Mouse (Mus musculus): ENCODE results near the gene Zfp110. TPM values are rescaled to one million over a fixed set of nuclear protein-coding genes. Genes with fewer than 3 reads are reported as not detected.

Zfp110 gene
- polyA plus RNA-seq, 1 experiment from 2014 or later: 21.6 TPM

- H3K36me3 ChIP-seq (ENCODE audit: control insufficient read depth, insufficient read depth, low read length): peaks cover 32% of the 10 kb centered on the region
These were observed 52.2 kb downstream of the Zfp110 start for GRCm38 (mm10) chr7:12886563-12887266.

GRCm38 (mm10) chr7:12887585-12887984 is 53.0 kb downstream of the Zfp110 start:
- H3K36me3 ChIP-seq (ENCODE audit: control insufficient read depth, insufficient read depth, low read length): peaks cover 33% of the 10 kb centered on the region
- H3K9me3 ChIP-seq (replicated peaks; ENCODE audit: control insufficient read depth, low read length): no peaks in the 10 kb centered on the region
- no peak overlapping the region for H3K4me2 ChIP-seq
- H3K4me1 ChIP-seq (ENCODE audit: control insufficient read depth, insufficient read depth, low read length): no peaks in the 10 kb centered on the region
- no peaks in the 10 kb centered on the region for H3K27me3 ChIP-seq (ENCODE audit: control insufficient read depth, insufficient read depth, low read length)
- H3K9ac ChIP-seq (ENCODE audit: low read depth, low read length): no peak overlapping the region
- H3K4me3 ChIP-seq (ENCODE audit: low read depth, low read length): no peak overlapping the region
- 89% methylated on average over 5 of the region's 5 CpGs for WGBS (ENCODE audit: insufficient replicate concordance)
- H3K27ac ChIP-seq (ENCODE audit: low read depth, low read length): no peak overlapping the region
- no peak for ATAC-seq (replicated peaks; ENCODE audit: insufficient number of reproducible peaks, low FRiP score, low TSS enrichment)

More at GRCm38 (mm10) chr7:12886563-12887266, 52.2 kb downstream of the Zfp110 start:
- H3K4me3 ChIP-seq (ENCODE audit: low read depth, low read length): no peak overlapping the region
- H3K27me3 ChIP-seq (ENCODE audit: control insufficient read depth, insufficient read depth, low read length): no peaks in the 10 kb centered on the region
- no peak overlapping the region for H3K27ac ChIP-seq (ENCODE audit: low read depth, low read length)
- H3K9me3 ChIP-seq (replicated peaks; ENCODE audit: control insufficient read depth, low read length): no peaks in the 10 kb centered on the region
- H3K4me1 ChIP-seq (ENCODE audit: control insufficient read depth, insufficient read depth, low read length): peaks cover 3% of the 10 kb centered on the region; the same call in 1 of the 2 replicates
- H3K4me2 ChIP-seq: no peak overlapping the region
- no peak overlapping the region for H3K9ac ChIP-seq (ENCODE audit: low read depth, low read length)
- no peak for ATAC-seq (replicated peaks; ENCODE audit: insufficient number of reproducible peaks, low FRiP score, low TSS enrichment)
- WGBS (ENCODE audit: insufficient replicate concordance): 91% methylated on average over 12 of the region's 12 CpGs

- WGBS (ENCODE audit: insufficient replicate concordance): 88% methylated on average over 14 of the region's 14 CpGs
- H3K4me3 ChIP-seq (ENCODE audit: low read depth, low read length): no peak overlapping the region
- peaks cover 23% of the 10 kb centered on the region for H3K36me3 ChIP-seq (ENCODE audit: control insufficient read depth, insufficient read depth, low read length)
- no peaks in the 10 kb centered on the region for H3K4me1 ChIP-seq (ENCODE audit: control insufficient read depth, insufficient read depth, low read length)
- H3K9me3 ChIP-seq (replicated peaks; ENCODE audit: control insufficient read depth, low read length): no peaks in the 10 kb centered on the region
- no peak overlapping the region for H3K4me2 ChIP-seq
- ATAC-seq (replicated peaks; ENCODE audit: insufficient number of reproducible peaks, low FRiP score, low TSS enrichment): no peak
- no peak overlapping the region for H3K9ac ChIP-seq (ENCODE audit: low read depth, low read length)
- H3K27ac ChIP-seq (ENCODE audit: low read depth, low read length): no peak overlapping the region
- H3K27me3 ChIP-seq (ENCODE audit: control insufficient read depth, insufficient read depth, low read length): no peaks in the 10 kb centered on the region
These were observed 56.4 kb downstream of the Zfp110 start for GRCm38 (mm10) chr7:12890928-12891327.

- no peak overlapping the region for H3K27ac ChIP-seq (ENCODE audit: low read depth, low read length)
- WGBS (ENCODE audit: insufficient replicate concordance): 96% methylated on average over 1 of the region's 1 CpGs
- no peaks in the 10 kb centered on the region for H3K27me3 ChIP-seq (ENCODE audit: control insufficient read depth, insufficient read depth, low read length)
- H3K4me2 ChIP-seq: no peak overlapping the region
- H3K36me3 ChIP-seq (ENCODE audit: control insufficient read depth, insufficient read depth, low read length): peaks cover 20% of the 10 kb centered on the region
- H3K4me1 ChIP-seq (ENCODE audit: control insufficient read depth, insufficient read depth, low read length): no peaks in the 10 kb centered on the region
- no peak for ATAC-seq (replicated peaks; ENCODE audit: insufficient number of reproducible peaks, low FRiP score, low TSS enrichment)
- H3K9me3 ChIP-seq (replicated peaks; ENCODE audit: control insufficient read depth, low read length): no peaks in the 10 kb centered on the region
- H3K9ac ChIP-seq (ENCODE audit: low read depth, low read length): no peak overlapping the region
- H3K4me3 ChIP-seq (ENCODE audit: low read depth, low read length): no peak overlapping the region
These were observed 56.8 kb downstream of the Zfp110 start for GRCm38 (mm10) chr7:12891334-12891733.

- no peak within 1 kb of the TSS for H3K27ac ChIP-seq (ENCODE audit: low read depth, low read length)
- H3K36me3 ChIP-seq (ENCODE audit: control insufficient read depth, insufficient read depth, low read length): no peaks in the 10 kb centered on the region
- H3K9ac ChIP-seq (ENCODE audit: low read depth, low read length): peak within 1 kb of the TSS; percentile 81
- H3K27me3 ChIP-seq (ENCODE audit: control insufficient read depth, insufficient read depth, low read length): no peaks in the 10 kb centered on the region
- H3K4me3 ChIP-seq (ENCODE audit: low read depth, low read length): peak within 1 kb of the TSS; percentile 76
- no peaks in the 10 kb centered on the region for H3K4me1 ChIP-seq (ENCODE audit: control insufficient read depth, insufficient read depth, low read length)
- peak; percentile 95 for ATAC-seq (replicated peaks; ENCODE audit: insufficient number of reproducible peaks, low FRiP score, low TSS enrichment)
- no peaks in the 10 kb centered on the region for H3K9me3 ChIP-seq (replicated peaks; ENCODE audit: control insufficient read depth, low read length)
- H3K4me2 ChIP-seq: peak within 1 kb of the TSS; percentile 61
- 4% methylated on average over 36 of the region's 36 CpGs for WGBS (ENCODE audit: insufficient replicate concordance)
These were observed 63.3 kb downstream of the Zfp110 start, which contains the start of gene Zscan22 for GRCm38 (mm10) chr7:12897655-12898410. Gene Zscan22 (plus strand): TSS chr7:12897815.

Other genes with a start within 250 kb of the Zfp110 start
- not detected in 2 replicates for gene Vmn2r53, start 226.0 kb upstream of the Zfp110 start, polyA plus RNA-seq (2014; fragmentation: Nextera tagmentation; extraction: Ambion mirVana)
- gene Vmn2r54, start 194.4 kb upstream of the Zfp110 start, polyA plus RNA-seq (2014; fragmentation: Nextera tagmentation; extraction: Ambion mirVana): not detected in 2 replicates
- gene Vmn2r55, start 149.8 kb upstream of the Zfp110 start, polyA plus RNA-seq (2014; fragmentation: Nextera tagmentation; extraction: Ambion mirVana): not detected in 2 replicates
- gene Vmn2r56, start 99.8 kb upstream of the Zfp110 start, polyA plus RNA-seq (2014; fragmentation: Nextera tagmentation; extraction: Ambion mirVana): not detected in 2 replicates
- gene Zscan18, start 31.1 kb upstream of the Zfp110 start, polyA plus RNA-seq (2014; fragmentation: Nextera tagmentation; extraction: Ambion mirVana): 8.5 and 9.1 TPM in 2 replicates
- gene Zfp329, start 15.9 kb upstream of the Zfp110 start, polyA plus RNA-seq (2014; fragmentation: Nextera tagmentation; extraction: Ambion mirVana): 12.4 and 13.4 TPM in 2 replicates
- 2.8 and 3.6 TPM in 2 replicates for gene Zfp128, start 46.4 kb downstream of the Zfp110 start, polyA plus RNA-seq (2014; fragmentation: Nextera tagmentation; extraction: Ambion mirVana)
- 14.5 and 17.0 TPM in 2 replicates for gene Zscan22, start 63.1 kb downstream of the Zfp110 start, polyA plus RNA-seq (2014; fragmentation: Nextera tagmentation; extraction: Ambion mirVana)
- gene Rps5, start 87.5 kb downstream of the Zfp110 start, polyA plus RNA-seq (2014; fragmentation: Nextera tagmentation; extraction: Ambion mirVana): 659 and 704 TPM in 2 replicates
- 0.53 and 0.65 TPM in 2 replicates for gene Rnf225, start 92.7 kb downstream of the Zfp110 start, polyA plus RNA-seq (2014; fragmentation: Nextera tagmentation; extraction: Ambion mirVana)
- gene Zfp324, start 131.1 kb downstream of the Zfp110 start, polyA plus RNA-seq (2014; fragmentation: Nextera tagmentation; extraction: Ambion mirVana): 6.8 and 7.1 TPM in 2 replicates
- gene Zfp446, start 143.1 kb downstream of the Zfp110 start, polyA plus RNA-seq (2014; fragmentation: Nextera tagmentation; extraction: Ambion mirVana): 4.3 and 5.5 TPM in 2 replicates
- gene Slc27a5, start 163.4 kb downstream of the Zfp110 start, polyA plus RNA-seq (2014; fragmentation: Nextera tagmentation; extraction: Ambion mirVana): not detected in 2 replicates
- 252 and 256 TPM in 2 replicates for gene Trim28, start 164.4 kb downstream of the Zfp110 start, polyA plus RNA-seq (2014; fragmentation: Nextera tagmentation; extraction: Ambion mirVana)
- gene Zbtb45, start 175.3 kb downstream of the Zfp110 start, polyA plus RNA-seq (2014; fragmentation: Nextera tagmentation; extraction: Ambion mirVana): 13.6 and 16.0 TPM in 2 replicates
- 148 and 149 TPM in 2 replicates for gene Chmp2a, start 200.0 kb downstream of the Zfp110 start, polyA plus RNA-seq (2014; fragmentation: Nextera tagmentation; extraction: Ambion mirVana)
- 172 and 174 TPM in 2 replicates for gene Ube2m, start 203.5 kb downstream of the Zfp110 start, polyA plus RNA-seq (2014; fragmentation: Nextera tagmentation; extraction: Ambion mirVana)
- gene Mzf1, start 220.0 kb downstream of the Zfp110 start, polyA plus RNA-seq (2014; fragmentation: Nextera tagmentation; extraction: Ambion mirVana): 1.5 and 1.7 TPM in 2 replicates

Data from heart, embryonic 11.5 days (tissue).